Mouse (Mus musculus) lung, postnatal 25 days (tissue): Measurements from ENCODE around the gene Sema6d.

ENCODE experiments used
- DNase-seq: peaks from one replicate; pipeline ENCODE4 v3.0.0; 2022; ENCODE audit warnings: low spot score

Gene Sema6d

DNA sequence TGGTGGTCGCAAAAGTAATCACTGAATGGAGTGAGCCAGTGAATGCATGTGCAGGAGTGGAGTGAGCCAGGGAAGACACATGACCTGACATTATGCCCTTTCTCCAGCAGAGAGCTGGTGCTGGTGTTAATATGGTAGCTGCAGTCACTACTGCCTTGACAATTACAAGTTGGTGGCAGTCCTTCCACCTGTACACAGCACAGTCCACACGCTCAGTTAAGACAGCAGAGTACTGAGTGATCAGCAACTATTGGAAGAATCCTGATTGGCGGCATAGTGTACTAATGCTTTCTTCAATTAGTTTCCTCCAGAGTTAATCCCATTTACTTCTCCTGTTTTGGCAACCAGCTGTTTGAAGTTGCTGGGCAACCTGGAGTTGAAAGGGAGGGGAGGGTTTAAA, 81.9 kb downstream of the Sema6d start:
- no peak for DNase-seq

DNA sequence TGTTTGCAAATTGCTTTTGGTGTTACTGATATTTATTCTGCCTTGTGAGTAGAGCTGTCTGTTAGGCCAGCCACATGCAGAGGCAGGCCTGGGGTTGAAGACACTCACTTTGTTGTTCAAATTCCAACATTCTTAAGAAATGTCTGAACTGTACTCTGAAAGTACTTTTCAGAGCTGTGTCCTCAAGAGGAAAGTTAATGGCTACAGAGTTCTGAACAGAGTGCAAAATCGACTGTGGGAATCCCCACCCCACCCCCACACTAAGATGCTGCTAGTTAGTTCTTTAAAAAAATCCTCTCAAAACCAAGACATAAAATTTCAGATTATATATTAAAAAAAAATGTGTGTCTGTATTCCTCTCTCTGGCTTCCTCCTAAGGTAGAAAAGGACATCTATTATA, 86.5 kb downstream of the Sema6d start:
- DNase-seq, result no peak

DNA sequence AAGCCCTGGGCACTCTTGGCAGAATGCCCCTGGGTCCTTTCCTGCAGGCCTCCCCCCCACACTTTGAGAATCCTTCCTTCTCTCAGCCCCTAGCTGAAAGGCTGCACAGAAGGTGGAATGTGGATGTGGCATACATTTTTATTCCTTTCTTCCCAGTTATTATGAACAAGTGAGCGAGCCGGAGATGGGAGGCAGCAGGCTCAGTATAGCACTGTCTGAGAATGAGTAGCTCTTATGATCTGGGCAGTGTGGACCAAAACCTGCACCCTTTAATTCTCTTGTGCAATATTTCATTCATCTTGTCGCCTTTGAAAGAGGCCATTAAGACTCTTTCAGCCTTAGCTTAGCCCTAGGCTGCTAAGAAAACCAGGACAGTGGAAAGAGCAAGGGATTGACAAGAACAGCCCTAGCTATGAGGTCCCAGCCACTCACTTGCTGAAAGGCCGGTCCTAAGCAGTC, 87.0 kb downstream of the Sema6d start:
- DNase-seq, result no peak

DNA sequence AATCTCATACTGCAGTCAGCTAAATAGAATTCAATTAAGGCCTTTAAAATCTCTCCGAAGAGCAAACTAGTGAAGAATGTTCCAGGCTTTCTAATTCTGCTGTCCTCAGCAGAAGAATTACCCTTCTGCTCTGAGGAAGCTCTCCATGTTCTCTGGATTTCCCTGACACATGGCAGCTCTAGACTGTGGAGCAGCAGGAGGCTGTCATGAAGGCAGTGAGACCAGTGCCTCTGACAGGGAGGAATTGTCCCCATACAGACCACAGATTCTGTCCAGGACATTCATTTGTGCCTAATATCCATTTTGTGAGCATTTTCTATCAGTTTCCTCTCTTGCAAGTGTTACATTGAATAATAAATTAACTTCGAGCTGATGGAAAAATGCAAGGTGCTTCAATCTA, 99.5 kb downstream of the Sema6d start:
- DNase-seq, result no peak

DNA sequence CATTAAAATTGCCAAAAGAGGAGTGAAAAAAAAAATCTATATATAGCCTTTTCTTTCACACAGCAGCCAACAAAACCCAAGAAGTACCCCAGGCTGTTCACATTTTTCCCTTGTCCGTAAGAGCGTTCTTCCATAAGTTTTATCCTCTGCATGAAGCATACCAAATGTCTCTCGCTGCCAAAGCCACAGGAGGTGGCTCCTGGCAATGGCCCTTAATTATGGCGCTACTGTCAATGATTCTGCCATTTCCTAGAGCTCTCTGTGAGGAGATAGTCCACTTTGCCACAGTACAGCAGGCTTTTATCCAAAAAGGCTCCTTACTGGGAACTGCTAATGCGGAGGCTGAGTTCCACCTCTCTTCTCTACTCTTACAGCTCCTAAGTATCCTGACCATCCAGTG, 104.3 kb downstream of the Sema6d start:
- DNase-seq, result no peak

DNA sequence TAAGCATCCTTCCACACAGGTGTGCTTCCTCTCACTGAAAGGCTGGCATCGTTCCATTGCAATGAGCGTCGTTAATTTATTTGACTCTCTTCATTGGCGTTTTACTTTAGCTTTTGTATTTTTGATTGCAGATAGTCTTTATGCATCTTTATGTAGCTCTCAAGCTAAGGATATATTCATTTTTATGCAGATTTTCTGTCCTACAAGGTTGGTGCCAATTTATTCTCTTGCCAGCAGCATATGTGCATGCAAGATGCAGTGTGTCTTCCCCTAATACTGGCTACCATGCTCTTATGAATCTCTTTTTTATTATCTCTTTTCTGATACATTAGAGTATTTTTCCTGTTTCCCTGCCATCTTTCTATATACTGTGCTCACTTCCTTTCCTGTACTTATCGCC, 111.7 kb downstream of the Sema6d start:
- no peak for DNase-seq

DNA sequence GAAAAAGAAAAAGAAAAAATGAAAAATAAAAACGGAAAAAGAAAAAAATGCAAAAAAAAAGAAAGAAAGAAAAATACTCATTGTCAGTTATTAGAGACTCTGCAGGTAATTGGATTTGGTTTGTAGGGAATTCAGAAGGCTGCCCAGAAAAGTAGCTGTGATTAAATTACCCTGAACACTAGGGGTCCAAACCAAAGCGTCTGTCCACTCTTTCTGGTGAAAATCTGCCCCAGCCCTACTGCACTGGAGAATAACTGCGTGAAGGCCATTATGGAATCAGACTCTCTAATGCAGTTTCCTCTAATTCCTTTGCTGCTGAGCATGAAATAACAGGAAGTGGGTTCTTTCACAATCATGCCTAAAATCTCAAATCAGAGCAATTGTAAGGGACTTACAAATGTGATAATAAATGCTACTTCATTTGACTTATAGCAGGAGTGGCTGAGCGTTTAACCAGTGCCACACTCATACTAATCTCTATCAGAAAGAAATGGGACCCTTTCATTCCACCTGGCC, 112.8 kb downstream of the Sema6d start:
- DNase-seq, result no peak

DNA sequence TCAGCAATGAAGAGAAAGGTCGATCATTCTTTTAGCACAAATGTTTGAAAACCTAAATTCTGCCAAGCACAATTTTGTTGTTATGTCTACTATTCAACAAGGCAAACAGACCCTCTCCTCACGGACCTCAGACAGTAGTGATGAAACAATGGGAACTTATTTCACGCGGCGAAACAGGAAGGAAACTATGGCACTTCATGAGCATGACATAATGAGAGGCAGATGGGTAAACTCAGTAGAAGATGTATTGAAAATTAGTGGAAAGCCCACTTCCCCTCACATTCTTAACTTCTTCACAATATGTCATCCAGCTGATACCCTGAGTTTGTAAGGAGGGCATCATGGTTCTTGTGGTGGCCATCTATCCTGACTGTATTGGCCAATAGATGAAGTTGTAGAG, 116.0 kb downstream of the Sema6d start:
- DNase-seq, result no peak

DNA sequence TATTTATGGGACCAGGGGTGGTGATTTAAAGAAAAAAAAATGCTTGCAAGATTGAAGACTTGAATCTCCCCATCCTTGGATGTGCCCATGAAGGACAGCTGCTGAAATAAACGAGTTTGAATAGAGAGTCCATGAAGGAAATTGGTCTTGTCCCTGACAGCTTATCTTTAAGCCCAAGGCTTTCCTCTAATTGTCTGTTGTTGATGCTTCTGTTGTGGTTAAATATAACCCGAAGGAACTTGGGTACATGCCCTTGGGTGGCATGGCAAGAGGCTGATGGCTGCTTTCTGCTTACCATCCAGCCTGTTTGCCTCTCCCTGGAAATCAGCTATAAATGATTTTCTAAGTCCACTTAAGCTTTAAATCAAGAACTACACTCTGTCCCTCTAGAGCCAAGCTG, 118.5 kb downstream of the Sema6d start:
- DNase-seq, result peak; percentile 58

DNA sequence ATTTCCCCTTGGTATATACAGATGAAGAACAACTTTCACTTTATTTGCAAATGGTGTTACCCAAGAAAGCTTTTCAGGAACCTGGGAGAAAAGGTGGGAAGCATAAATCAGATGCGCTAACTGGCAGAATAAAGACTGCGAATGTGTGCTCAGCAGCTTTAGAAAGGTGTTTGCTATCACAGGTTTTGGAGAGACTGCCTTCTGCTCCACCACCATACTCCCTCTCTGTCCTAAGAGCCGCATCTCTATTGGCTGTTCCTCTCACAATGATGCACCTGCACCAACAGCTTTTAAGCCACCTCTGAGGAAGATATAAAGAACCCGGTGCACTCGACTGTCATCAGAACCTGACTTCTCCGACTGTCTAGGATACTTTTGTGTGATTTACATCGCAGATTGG, 133.8 kb downstream of the Sema6d start:
- DNase-seq, result no peak

DNA sequence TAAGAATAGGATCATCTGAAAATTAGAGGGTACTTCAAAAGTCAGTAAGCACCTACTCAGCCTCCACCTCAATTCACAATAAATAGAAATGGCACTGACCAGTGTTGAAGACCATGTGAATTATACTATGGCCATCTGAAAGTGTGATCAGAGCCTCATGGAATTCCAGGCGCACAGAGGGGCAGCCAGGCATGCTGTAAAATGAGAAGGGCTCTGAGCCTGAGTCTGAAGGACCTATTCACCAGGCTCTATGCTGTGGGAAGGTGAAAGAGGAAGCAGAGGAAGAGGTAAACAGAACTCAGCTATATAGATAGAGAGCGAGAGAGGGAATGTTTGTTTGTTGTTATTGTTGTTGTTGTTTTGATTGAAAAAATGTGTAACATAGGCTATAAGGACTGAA, 134.6 kb downstream of the Sema6d start:
- no peak for DNase-seq

DNA sequence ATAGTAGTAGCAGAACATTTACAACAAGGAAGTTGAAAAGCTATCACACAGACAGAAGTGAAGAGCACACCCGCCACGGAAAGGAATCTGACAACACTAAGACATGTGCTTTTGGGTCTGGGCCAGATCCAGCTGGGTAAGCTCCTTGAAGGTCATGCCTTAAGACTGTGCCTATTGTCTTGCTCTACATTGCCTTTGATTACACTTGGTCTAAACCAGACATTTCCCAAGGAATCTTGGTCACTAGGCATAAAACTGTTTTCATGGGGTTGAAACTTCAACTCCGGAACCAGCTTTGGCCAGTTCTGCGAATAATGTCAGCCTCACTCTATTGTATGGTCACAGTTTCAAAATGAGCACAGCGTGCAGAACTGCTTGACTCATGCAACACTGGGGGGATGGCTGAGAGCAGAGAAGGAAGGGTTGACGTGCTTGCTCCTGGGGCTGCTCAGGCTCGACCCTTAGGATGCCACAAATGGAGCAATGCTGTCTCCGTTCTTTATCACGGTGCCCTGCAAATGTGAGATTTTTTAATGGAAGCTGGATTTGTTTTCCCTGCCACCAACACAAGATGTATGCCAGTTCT, 145.0 kb downstream of the Sema6d start:
- peak; percentile 42 for DNase-seq

DNA sequence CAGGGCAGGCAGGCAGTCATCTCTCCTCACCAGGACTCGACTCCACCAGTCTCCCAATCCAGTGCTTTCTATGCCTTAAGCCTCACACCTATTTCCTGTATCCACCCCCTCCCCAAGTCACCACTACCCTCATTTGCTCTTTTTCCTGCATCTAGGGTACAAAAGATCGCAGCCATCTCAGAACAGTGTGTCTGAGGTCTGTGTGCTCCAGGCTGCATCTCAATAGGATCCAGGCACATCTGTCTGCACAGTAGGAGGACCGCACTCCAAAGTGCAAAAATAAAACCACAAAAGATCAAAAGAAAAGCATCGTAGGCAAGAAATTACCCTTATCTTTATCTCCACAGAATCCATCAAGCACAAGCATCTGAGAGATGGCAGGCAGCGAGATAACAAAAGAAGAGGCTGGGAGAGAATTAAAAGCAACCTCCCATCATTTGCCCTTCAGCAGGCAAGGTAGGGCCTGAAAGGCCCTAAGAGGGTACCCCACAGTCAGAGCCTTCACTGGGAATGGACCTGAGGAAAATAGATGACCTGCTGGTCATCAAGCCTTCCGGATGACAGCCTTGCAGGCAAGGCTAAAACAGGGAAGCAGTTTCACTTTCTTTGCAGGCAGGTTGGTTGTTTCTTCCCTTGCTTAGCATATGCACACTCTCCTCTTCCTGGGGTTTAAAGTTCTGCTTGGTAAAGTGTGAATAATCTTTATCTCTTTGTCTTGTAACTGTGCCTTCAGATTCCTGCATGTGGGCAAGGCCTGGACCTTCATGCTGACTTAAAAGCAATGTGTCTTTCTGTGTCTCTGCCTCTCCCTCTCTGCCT, 145.7 kb downstream of the Sema6d start:
- DNase-seq, result no peak

DNA sequence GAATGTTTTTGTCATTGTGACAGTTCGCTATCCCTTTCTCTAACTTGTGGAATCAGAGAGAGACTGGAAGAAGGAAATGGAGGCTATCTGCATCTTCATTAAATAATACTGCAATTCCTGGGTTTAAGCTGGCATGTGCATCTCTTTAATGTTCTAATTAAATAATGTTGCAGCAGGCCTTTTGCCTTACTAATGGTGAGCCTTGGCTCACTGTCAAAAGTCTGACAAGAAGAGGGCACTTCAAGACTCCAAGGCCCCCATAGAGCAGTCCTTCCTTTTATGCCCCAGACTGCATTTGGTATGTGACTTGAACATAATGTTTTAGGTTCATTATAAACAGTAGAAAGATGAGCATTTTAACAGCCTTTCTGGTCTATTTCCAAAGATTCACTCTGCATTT, 147.1 kb downstream of the Sema6d start:
- DNase-seq, result no peak

DNA sequence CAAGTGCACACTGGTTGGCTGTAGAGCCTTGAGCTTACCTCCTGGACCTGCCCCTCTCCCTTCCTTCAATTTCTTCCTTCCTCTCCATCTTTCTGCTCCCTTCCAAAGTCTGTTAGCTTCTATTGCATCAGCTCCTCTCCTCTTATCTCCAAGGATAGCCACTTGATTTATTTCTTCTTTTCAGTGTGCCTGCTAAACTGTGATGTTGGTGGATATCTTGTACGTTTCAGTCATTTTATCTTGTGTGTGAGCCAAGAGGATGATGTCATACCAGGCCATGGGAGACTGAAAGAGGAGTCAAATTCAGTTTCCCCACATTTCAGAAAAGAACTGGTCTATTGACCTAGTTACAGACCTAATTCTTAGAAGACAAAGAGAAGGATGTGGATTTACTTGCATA, 153.8 kb downstream of the Sema6d start:
- DNase-seq, result no peak

DNA sequence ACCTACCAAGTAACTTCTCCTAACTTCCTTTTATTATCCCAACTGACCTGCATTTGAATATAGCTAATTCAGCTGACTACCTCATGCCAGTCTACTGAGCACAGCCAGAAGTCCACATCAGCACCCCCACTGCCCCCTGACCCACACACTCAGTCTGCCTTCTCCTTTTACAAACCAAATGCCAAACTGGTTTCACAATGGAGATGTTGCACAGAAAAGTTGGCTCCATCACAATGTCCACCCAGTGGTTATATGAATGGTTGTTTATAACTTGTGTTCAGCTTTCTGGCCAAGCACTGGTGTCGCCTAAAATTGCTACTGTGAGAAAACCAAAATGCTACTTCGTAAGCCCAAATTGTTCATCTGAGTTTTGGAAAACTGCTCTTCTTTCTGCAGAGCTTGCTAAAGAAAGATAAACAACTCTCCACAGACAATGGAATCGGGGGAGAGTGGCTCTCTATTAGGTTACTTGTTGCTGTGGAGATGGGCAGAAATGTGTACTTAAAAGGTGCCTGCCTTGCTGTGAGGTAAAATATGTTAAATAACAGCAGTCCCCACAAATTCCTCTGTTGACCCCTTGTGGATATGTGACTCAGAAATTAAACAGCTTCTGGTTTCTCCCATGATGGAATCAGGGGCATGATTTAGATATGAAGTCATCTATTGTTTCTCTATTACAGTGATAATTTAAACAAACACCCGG, 154.9 kb downstream of the Sema6d start:
- peak; percentile 48 for DNase-seq

DNA sequence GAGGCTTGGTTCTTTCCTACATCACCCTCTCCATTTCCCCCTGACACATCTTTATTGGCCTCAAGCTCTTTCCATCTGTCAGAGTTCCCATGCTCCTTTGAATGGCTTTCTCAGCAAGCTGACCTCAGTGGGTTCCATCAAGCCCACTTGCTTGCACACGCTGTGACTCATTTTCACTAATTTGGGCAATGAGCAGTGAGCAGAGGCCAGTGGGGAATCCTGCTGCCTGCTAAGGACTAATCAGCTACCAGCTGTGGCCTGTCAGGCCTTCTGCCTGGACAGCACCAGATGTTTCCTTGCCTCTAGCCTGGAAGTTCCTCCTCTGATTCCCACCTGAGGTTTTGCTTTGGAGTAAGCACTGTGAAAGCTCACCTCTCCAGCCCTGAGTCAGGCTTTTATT, 168.3 kb downstream of the Sema6d start:
- DNase-seq, result no peak

DNA sequence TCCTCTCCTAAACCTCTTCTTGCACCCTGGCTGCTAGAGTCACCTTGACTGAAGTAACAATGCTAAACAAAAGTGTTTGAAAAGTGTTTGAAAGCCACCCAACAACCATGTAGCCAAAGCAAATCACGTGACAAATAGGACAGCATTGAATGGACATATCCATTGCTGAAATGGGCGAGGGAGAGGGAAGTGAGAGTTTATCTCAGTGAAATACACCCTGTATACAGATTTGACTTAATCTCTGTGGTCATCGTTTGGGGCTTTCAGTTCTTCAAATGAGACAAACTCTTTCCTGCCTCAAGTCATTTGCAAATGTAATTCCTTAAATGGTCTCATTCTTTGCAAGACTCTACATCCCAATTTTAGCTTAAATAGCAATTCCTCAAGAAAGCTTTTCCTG, 174.5 kb downstream of the Sema6d start:
- DNase-seq, result no peak

DNA sequence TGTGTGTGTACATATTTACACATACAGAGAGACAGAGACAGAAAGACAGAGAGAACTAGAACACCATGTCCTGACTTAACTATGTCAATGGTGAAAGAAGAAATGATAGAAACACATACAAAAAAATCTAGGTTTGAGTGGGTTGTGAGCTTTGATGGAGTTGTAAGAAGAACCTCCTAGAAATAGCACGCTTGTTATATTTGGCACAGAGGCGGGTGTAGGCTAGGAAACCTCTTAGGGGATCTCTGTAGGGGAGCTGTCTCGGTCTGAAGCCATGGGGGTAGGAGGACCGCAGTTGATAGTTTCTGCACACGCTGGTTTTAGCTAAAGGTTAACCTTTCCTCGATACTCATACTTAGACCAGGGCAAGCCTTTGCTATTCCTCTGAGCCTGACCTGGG, 181.4 kb downstream of the Sema6d start:
- DNase-seq, result no peak

DNA sequence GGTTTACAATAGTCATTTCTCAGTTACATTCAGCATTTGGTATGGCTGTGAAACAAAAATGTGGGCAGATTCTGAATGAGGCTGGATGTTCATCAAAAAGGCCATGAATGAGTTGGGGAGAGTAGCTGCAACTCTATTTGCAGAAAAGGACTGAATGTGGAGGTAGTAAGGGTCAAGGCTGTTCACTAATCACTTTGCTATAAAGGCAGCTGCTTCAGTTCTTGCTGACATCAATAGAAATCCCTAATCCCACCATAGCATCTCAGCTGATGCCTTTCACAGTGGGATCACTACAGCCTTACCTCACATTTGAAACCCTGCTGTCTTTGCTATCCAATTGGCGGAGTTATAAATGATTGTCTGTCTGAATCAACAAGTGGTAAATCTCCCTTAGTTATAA, 187.7 kb downstream of the Sema6d start:
- DNase-seq, result no peak

DNA sequence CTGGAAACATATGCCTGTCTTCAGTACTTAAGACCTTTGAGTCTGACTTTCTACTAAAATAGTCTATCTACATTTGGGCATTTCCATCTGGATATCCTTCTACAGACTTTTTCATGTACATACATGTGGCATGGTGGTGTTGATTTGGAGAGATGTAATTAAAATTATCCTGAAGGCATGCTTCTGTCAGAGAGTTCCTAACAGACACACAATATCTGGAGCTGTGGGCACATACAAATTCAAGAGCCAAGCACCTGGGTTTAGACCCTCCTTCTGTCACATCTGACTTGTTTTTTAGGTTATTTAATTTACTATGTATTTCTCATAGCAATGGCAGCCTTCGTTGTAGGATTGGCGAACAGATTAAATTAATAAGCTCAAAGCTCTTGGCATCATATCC, 195.3 kb downstream of the Sema6d start:
- no peak for DNase-seq

DNA sequence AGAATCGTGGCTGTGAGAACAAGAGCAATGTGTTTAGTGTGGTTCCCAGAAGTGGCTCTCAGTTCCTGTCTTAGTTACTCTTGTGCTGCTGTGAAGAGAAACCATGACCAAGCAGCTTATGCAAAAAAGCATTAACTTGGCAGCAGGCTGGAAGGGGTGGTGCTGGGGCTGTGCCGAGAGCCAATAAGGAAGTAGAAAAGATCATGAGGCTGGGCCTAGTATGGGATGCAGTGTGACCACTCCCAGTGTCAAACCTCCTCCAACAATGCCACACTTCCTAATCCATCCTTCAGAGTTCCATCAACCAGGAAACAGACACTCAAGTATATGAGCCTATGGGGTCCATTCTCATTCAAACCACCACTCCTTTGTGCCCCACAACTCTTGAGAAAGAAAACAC, 199.6 kb downstream of the Sema6d start:
- no peak for DNase-seq

DNA sequence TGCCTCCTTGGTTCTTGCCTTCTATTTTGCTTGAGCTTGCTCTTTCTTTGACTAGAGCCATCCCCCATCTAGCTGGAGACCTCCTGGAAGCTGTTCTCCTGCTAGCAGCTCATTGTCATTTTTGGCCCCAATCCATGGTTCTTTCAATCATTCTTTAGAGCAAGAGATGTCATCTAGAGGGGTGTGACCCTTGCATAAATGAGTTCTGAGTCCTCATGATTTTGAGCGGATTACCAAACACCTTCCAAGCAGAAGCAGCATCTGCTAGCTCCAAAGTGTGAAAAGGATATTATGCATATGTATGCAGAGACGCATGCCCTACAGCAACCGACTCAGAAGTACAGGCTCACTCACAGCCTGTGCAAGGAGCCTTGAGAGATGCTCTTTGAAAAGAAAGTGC, 201.4 kb downstream of the Sema6d start:
- DNase-seq, result no peak
